Mouse (Mus musculus) kidney, embryonic 15.5 days (tissue): Measurements from ENCODE around the gene Ctdnep1. TPM values are rescaled to one million over a fixed set of nuclear protein-coding genes. Genes with fewer than 3 reads are reported as not detected.
"Not testable (repeated sequence)": the region's sequence is repeated elsewhere in the genome, so short reads cannot be mapped to it uniquely, and the experiment has no call there.

Experiments
- ATAC-seq: fragments of 200-750 bp; cut with Nextera tagmentation; replicated peaks from 2 replicates; pipeline ENCODE4 v1.8.0; 2017; ENCODE audit warnings: moderate TSS enrichment; ENCODE audit not compliant: low FRiP score
- H3K27ac ChIP-seq: fragments of 300-500 bp; sonication (generic); 2 replicates; pipeline ENCODE4 v1.5.1; 2015; ENCODE audit warnings: mild to moderate bottlenecking, inconsistent platforms
- H3K27me3 ChIP-seq: fragments of 300-500 bp; sonication (generic); 2 replicates; pipeline ENCODE4 v1.6.1; 2015; ENCODE audit warnings: inconsistent platforms
- H3K36me3 ChIP-seq: fragments of 300-500 bp; sonication (generic); 2 replicates; pipeline ENCODE4 v1.6.1; 2015; ENCODE audit warnings: inconsistent platforms
- H3K4me1 ChIP-seq: fragments of 300-500 bp; sonication (generic); 2 replicates; pipeline ENCODE4 v1.6.1; 2015; ENCODE audit warnings: inconsistent platforms
- H3K4me2 ChIP-seq: fragments of 300-500 bp; sonication (generic); 2 replicates; pipeline ENCODE4 v1.6.1; 2015; ENCODE audit warnings: moderate library complexity, mild to moderate bottlenecking, inconsistent platforms
- H3K4me3 ChIP-seq: fragments of 300-500 bp; sonication (generic); replicated peaks from 2 replicates; pipeline ENCODE4 v1.5.1; 2015; ENCODE audit warnings: mild to moderate bottlenecking, inconsistent platforms
- H3K9ac ChIP-seq: fragments of 300-500 bp; sonication (generic); 2 replicates; pipeline ENCODE4 v1.6.1; 2015; ENCODE audit warnings: mild to moderate bottlenecking, inconsistent platforms
- H3K9me3 ChIP-seq: fragments of 300-500 bp; sonication (generic); replicated peaks from 2 replicates; pipeline ENCODE4 v1.6.1; 2016; ENCODE audit warnings: inconsistent platforms
- WGBS: fragments of 180-500 bp; shearing (Covaris S2); methylation state at CpG from one replicate; pipeline ENCODE4 v1.1.7; 2015; ENCODE audit warnings: mixed read lengths; 5-methylcytosine and 5-hydroxymethylcytosine counted together
- polyA plus RNA-seq: library from polyadenylated mRNA; unstranded; fragments of >200 nt; fragmentation: Nextera tagmentation; extraction: Ambion mirVana; gene quantifications from 2 replicates; pipeline ENCODE4 v1.2.1, GENCODE M21; 2015

The Ctdnep1 gene
- polyA plus RNA-seq, 1 experiment from 2014 or later = 31.7 TPM

GRCm38 (mm10) chr11:69953267-69953915 lies 27.6 kb upstream of the Ctdnep1 start:
- Histone ChIP-seq H3K36me3 (no peaks in the 10 kb centered on the region), H3K9ac (no peak overlapping the region), H3K27ac (no peak overlapping the region; the same call in 1 of the 2 replicates), H3K27me3 (peaks cover 15% of the 10 kb centered on the region), H3K9me3 (no peaks in the 10 kb centered on the region), H3K4me3 (no peak overlapping the region), H3K4me2 (no peak overlapping the region), H3K4me1 (peaks cover 8% of the 10 kb centered on the region)
- no peak for ATAC-seq
- 61% methylated on average over 11 of the region's 11 CpGs for WGBS

- WGBS = 74% methylated on average over 4 of the region's 4 CpGs
Observed at GRCm38 (mm10) chr11:69955618-69956017, 25.3 kb upstream of the Ctdnep1 start.

GRCm38 (mm10) chr11:69956218-69956617 lies 24.7 kb upstream of the Ctdnep1 start:
- H3K36me3 ChIP-seq = no peaks in the 10 kb centered on the region
- no peaks in the 10 kb centered on the region for H3K9me3 ChIP-seq
- H3K9ac ChIP-seq = no peak overlapping the region
- no peaks in the 10 kb centered on the region for H3K4me1 ChIP-seq
- peaks cover 22% of the 10 kb centered on the region for H3K27me3 ChIP-seq
- ATAC-seq = no peak
- 70% methylated on average over 1 of the region's 1 CpGs for WGBS
- H3K4me3 ChIP-seq = no peak overlapping the region
- H3K4me2 ChIP-seq = no peak overlapping the region
- no peak overlapping the region for H3K27ac ChIP-seq

More at GRCm38 (mm10) chr11:69955618-69956017, 25.3 kb upstream of the Ctdnep1 start:
- not testable (repeated sequence) for H3K9me3 ChIP-seq, ATAC-seq, H3K4me3 ChIP-seq, H3K9ac ChIP-seq, H3K4me2 ChIP-seq, H3K36me3 ChIP-seq, H3K4me1 ChIP-seq, H3K27ac ChIP-seq
- H3K27me3 ChIP-seq = peaks cover 20% of the 10 kb centered on the region

GRCm38 (mm10) chr11:69960616-69961015 lies 20.3 kb upstream of the Ctdnep1 start:
- Histone ChIP-seq H3K27me3 (peaks cover 54% of the 10 kb centered on the region), H3K4me2 (no peak overlapping the region), H3K9ac (no peak overlapping the region), H3K36me3 (no peaks in the 10 kb centered on the region), H3K27ac (no peak overlapping the region), H3K4me1 (peaks cover 6% of the 10 kb centered on the region), H3K4me3 (no peak overlapping the region), H3K9me3 (no peaks in the 10 kb centered on the region)
- 40% methylated on average over 5 of the region's 5 CpGs for WGBS
- no peak for ATAC-seq

- Histone ChIP-seq H3K4me3 (no peak overlapping the region), H3K27ac (no peak overlapping the region), H3K27me3 (peaks cover 67% of the 10 kb centered on the region), H3K36me3 (no peaks in the 10 kb centered on the region), H3K4me2 (no peak overlapping the region), H3K4me1 (peaks cover 17% of the 10 kb centered on the region), H3K9ac (no peak overlapping the region), H3K9me3 (no peaks in the 10 kb centered on the region)
- WGBS = 36% methylated on average over 5 of the region's 5 CpGs
- no peak for ATAC-seq
Observed at GRCm38 (mm10) chr11:69961841-69962240, 19.1 kb upstream of the Ctdnep1 start.

- no peak; the same call in 1 of the 2 replicates for ATAC-seq
Observed at GRCm38 (mm10) chr11:69964650-69965270, 16.2 kb upstream of the Ctdnep1 start, which contains the start of gene Cldn7. Gene Cldn7, plus strand, starts transcription at chr11:69964779.

GRCm38 (mm10) chr11:69965271-69966005 lies 15.5 kb upstream of the Ctdnep1 start:
- peak; percentile 49; the same call in 1 of the 2 replicates for ATAC-seq
- peaks cover 44% of the 10 kb centered on the region for H3K4me1 ChIP-seq
- peaks cover 75% of the 10 kb centered on the region for H3K27me3 ChIP-seq
- peak overlapping the region; percentile 83 for H3K27ac ChIP-seq
- H3K36me3 ChIP-seq = peaks cover 31% of the 10 kb centered on the region
- 2% methylated on average over 49 of the region's 49 CpGs for WGBS
- no peaks in the 10 kb centered on the region for H3K9me3 ChIP-seq
- peak overlapping the region; percentile 74 for H3K4me2 ChIP-seq
- peak overlapping the region; percentile 59 for H3K9ac ChIP-seq
- H3K4me3 ChIP-seq = peak overlapping the region; percentile 53

More at GRCm38 (mm10) chr11:69964650-69965270, 16.2 kb upstream of the Ctdnep1 start, which contains the start of gene Cldn7:
- H3K4me3 ChIP-seq = peak within 1 kb of the TSS; percentile 53
- WGBS = 7% methylated on average over 24 of the region's 24 CpGs
- H3K4me2 ChIP-seq = peak within 1 kb of the TSS; percentile 74
- peaks cover 24% of the 10 kb centered on the region for H3K36me3 ChIP-seq
- peak within 1 kb of the TSS; percentile 59 for H3K9ac ChIP-seq
- H3K27ac ChIP-seq = peak within 1 kb of the TSS; percentile 83
- no peaks in the 10 kb centered on the region for H3K9me3 ChIP-seq
- peaks cover 37% of the 10 kb centered on the region for H3K4me1 ChIP-seq
- peaks cover 78% of the 10 kb centered on the region for H3K27me3 ChIP-seq

GRCm38 (mm10) chr11:69966006-69966859 lies 14.7 kb upstream of the Ctdnep1 start:
- peaks cover 67% of the 10 kb centered on the region for H3K27me3 ChIP-seq
- WGBS = 1% methylated on average over 56 of the region's 59 CpGs

GRCm38 (mm10) chr11:69966860-69967517 lies 14.0 kb upstream of the Ctdnep1 start:
- peaks cover 60% of the 10 kb centered on the region for H3K27me3 ChIP-seq
- H3K36me3 ChIP-seq = peaks cover 44% of the 10 kb centered on the region
- no peaks in the 10 kb centered on the region for H3K9me3 ChIP-seq
- H3K4me2 ChIP-seq = peak overlapping the region; percentile 74
- peak overlapping the region; percentile 53 for H3K4me3 ChIP-seq
- peak overlapping the region; percentile 83 for H3K27ac ChIP-seq
- WGBS = 34% methylated on average over 17 of the region's 17 CpGs
- H3K4me1 ChIP-seq = peaks cover 46% of the 10 kb centered on the region
- peak overlapping the region; percentile 59 for H3K9ac ChIP-seq
- no peak for ATAC-seq

More at GRCm38 (mm10) chr11:69966006-69966859, 14.7 kb upstream of the Ctdnep1 start:
- peak overlapping the region; percentile 74 for H3K4me2 ChIP-seq
- H3K9ac ChIP-seq = peak overlapping the region; percentile 59
- peak; percentile 61 for ATAC-seq
- peaks cover 36% of the 10 kb centered on the region for H3K36me3 ChIP-seq
- peaks cover 46% of the 10 kb centered on the region for H3K4me1 ChIP-seq
- H3K9me3 ChIP-seq = no peaks in the 10 kb centered on the region
- peak overlapping the region; percentile 53 for H3K4me3 ChIP-seq
- H3K27ac ChIP-seq = peak overlapping the region; percentile 83

- 82% methylated on average over 4 of the region's 4 CpGs for WGBS
- no peak for ATAC-seq
- Histone ChIP-seq H3K27ac (peak overlapping the region; percentile 72), H3K36me3 (peaks cover 62% of the 10 kb centered on the region), H3K4me3 (no peak overlapping the region), H3K9ac (no peak overlapping the region), H3K9me3 (no peaks in the 10 kb centered on the region), H3K4me1 (peaks cover 46% of the 10 kb centered on the region), H3K27me3 (peaks cover 42% of the 10 kb centered on the region), H3K4me2 (no peak overlapping the region)
Observed at GRCm38 (mm10) chr11:69968793-69969192, 12.2 kb upstream of the Ctdnep1 start.

- Histone ChIP-seq H3K9ac (no peak overlapping the region), H3K27ac (peak overlapping the region; percentile 45), H3K36me3 (peaks cover 76% of the 10 kb centered on the region), H3K4me2 (no peak overlapping the region), H3K9me3 (no peaks in the 10 kb centered on the region), H3K4me1 (peaks cover 44% of the 10 kb centered on the region), H3K4me3 (no peak overlapping the region), H3K27me3 (peaks cover 28% of the 10 kb centered on the region)
- 60% methylated on average over 6 of the region's 6 CpGs for WGBS
- ATAC-seq = no peak
Observed at GRCm38 (mm10) chr11:69970222-69970621, 10.7 kb upstream of the Ctdnep1 start.
